Mouse (Mus musculus) bone marrow macrophage, adult 2 months (primary cell): ENCODE measurements around the gene Pip4k2a.

Experiments
- CTCF ChIP-seq: IDR thresholded peaks from 2 replicates; pipeline ENCODE4 v1.5.1; 2012; ENCODE audit warnings: low read depth, mild to moderate bottlenecking, low read length, moderate library complexity
- POLR2A ChIP-seq: IDR thresholded peaks from 2 replicates; pipeline ENCODE4 v1.6.1; 2012; ENCODE audit warnings: mild to moderate bottlenecking, low read depth, low read length, borderline replicate concordance

GRCm38 (mm10) chr2:18874063-18874462, 123.9 kb downstream of the Pip4k2a start:
- TF ChIP-seq CTCF (no peak), POLR2A (no peak)
